Mouse (Mus musculus) CH12.LX (cell line): ENCODE measurements at regions not wholly inside any gene's neighbourhood (a gene's known extent, or its start where the extent isn't known, plus 50 kb on each side); places are given as distances from the start of the nearest gene placed in this dataset.

Experiments used
- CHD2 ChIP-seq: IDR thresholded peaks from 2 replicates; pipeline ENCODE4 v1.6.1; 2011; ENCODE audit warnings: low read length, improper control_type of control experiment
- CTCF ChIP-seq, 2 experiments: IDR thresholded peaks in 1 of 2; conservative IDR thresholded peaks in 1 of 2; 2 replicates each; pipeline ENCODE4 v1.5.1; 2011 to 2012; ENCODE audit warnings: low read depth in 2 of 2, low read length in 2 of 2, improper control_type of control experiment in 1 of 2, inconsistent platforms in 1 of 2, mild to moderate bottlenecking in 1 of 2, moderate library complexity in 1 of 2
- EP300 ChIP-seq: IDR thresholded peaks from 2 replicates; pipeline ENCODE4 v1.6.1; 2011; ENCODE audit warnings: low read length, improper control_type of control experiment
- HCFC1 ChIP-seq: IDR thresholded peaks from 2 replicates; pipeline ENCODE4 v1.6.1; 2012; ENCODE audit warnings: low read depth, mild to moderate bottlenecking, inconsistent platforms, low read length, improper control_type of control experiment
- MAFK ChIP-seq: IDR thresholded peaks from 2 replicates; pipeline ENCODE4 v1.6.1; 2011; ENCODE audit warnings: low read length, improper control_type of control experiment; ENCODE audit not compliant: insufficient replicate concordance
- NRF1 ChIP-seq: IDR thresholded peaks from 2 replicates; pipeline ENCODE4 v1.6.1; 2014; ENCODE audit warnings: low read depth, mild to moderate bottlenecking, inconsistent platforms, low read length, improper control_type of control experiment, moderate library complexity
- POLR2A ChIP-seq: IDR thresholded peaks from 2 replicates; pipeline ENCODE4 v1.6.1; 2011; ENCODE audit warnings: low read depth, mild to moderate bottlenecking, improper control_type of control experiment, low read length

DNA sequence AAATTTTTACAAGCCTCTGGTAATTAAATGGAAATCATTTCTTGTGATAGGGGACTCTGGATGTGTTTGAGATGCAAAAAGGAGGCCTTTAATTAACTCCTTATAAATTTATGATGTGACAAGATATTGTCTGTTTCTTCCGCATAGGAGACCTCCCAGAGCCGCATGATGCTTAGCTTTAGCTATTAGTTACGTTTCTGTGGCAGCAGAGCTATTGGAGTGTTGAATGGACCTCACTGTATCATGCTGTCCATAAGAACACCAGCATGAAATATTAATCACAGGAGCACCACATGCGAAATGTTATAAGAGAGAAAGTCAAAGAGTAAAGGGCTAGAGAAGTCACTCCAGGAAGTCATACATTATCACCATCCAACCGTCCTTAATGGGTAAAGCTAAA is 495.3 kb upstream of the Robo1 start:
- TF ChIP-seq CTCF (conservative IDR thresholded peaks at IDR 0.05 in 1 of 2, IDR thresholded peaks at IDR 0.05 in 1 of 2; ENCODE audit: low read depth in 2 of 2, low read length in 2 of 2) (no peak), POLR2A (no peak), NRF1 (no peak), CHD2 (no peak), MAFK (no peak), HCFC1 (no peak), EP300 (no peak)
